Mouse (Mus musculus): ENCODE measurements at regions not wholly inside any gene's neighbourhood (a gene's known extent, or its start where the extent isn't known, plus 50 kb on each side); places are given as distances from the start of the nearest gene placed in this dataset.

DNA sequence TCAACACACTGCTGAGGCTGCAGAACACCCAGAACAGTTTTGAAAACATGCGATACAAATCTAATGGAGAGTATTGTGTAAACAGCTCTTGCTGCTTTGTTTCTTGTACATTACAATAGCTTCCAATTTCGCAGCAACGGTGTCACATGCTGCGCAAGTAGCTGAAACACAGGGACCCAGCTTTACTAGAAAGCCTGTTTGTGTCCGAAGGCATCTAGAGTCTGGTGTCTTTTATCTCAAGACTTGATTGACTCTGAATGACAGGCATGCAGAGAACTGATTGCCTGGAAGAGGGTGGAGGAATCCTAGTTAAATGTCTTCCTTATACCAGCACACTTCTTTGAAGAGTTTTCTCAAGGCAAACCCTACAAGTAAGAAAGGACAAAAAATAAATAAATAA lies 66.1 kb upstream of the Fgf10 start:
- Histone ChIP-seq H3K9ac (replicated peaks) (no peak overlapping the region), H3K4me2 (ENCODE audit: low read depth, low read length) (no peak overlapping the region), H3K36me3 (replicated peaks; ENCODE audit: insufficient read depth, low read length) (no peaks in the 10 kb centered on the region), H3K4me3 (ENCODE audit: low read depth, low read length) (no peak overlapping the region), H3K4me1 (ENCODE audit: insufficient read depth) (no peaks in the 10 kb centered on the region), H3K27me3 (ENCODE audit: insufficient read depth, low read length) (no peaks in the 10 kb centered on the region), H3K9me3 (ENCODE audit: low read length) (no peaks in the 10 kb centered on the region), H3K27ac (ENCODE audit: low read depth) (no peak overlapping the region)
- DNase-seq (no peak), ATAC-seq (no peak)
- no peak for TF ChIP-seq CTCF (IDR thresholded peaks at IDR 0.05; ENCODE audit: low read depth)
- no peak for TF ChIP-seq EP300 (IDR thresholded peaks at IDR 0.05; ENCODE audit: low read depth)
- 78% methylated on average over 5 of the region's 5 CpGs for WGBS (ENCODE audit: insufficient replicate concordance)

- peak; percentile 35 for DNase-seq
- Histone ChIP-seq H3K4me3 (ENCODE audit: low read depth, low read length) (no peak overlapping the region), H3K27ac (ENCODE audit: low read depth) (no peak overlapping the region), H3K27me3 (ENCODE audit: insufficient read depth, low read length) (no peaks in the 10 kb centered on the region), H3K36me3 (replicated peaks; ENCODE audit: insufficient read depth, low read length) (no peaks in the 10 kb centered on the region), H3K9ac (replicated peaks) (no peak overlapping the region), H3K4me2 (ENCODE audit: low read depth, low read length) (no peak overlapping the region), H3K9me3 (ENCODE audit: low read length) (no peaks in the 10 kb centered on the region), H3K4me1 (ENCODE audit: insufficient read depth) (no peaks in the 10 kb centered on the region)
- ATAC-seq = no peak
- 44% methylated on average over 5 of the region's 5 CpGs for WGBS (ENCODE audit: insufficient replicate concordance)
- no peak for TF ChIP-seq EP300 (IDR thresholded peaks at IDR 0.05; ENCODE audit: low read depth)
- peak; percentile 52 for TF ChIP-seq CTCF (IDR thresholded peaks at IDR 0.05; ENCODE audit: low read depth)
Observed at GRCm38 (mm10) chr13:118596856-118597255, 72.7 kb upstream of the Fgf10 start.

GRCm38 (mm10) chr13:118596218-118596795 lies 73.3 kb upstream of the Fgf10 start:
- Histone ChIP-seq H3K36me3 (replicated peaks; ENCODE audit: insufficient read depth, low read length) (no peaks in the 10 kb centered on the region), H3K27me3 (ENCODE audit: insufficient read depth, low read length) (no peaks in the 10 kb centered on the region), H3K4me3 (ENCODE audit: low read depth, low read length) (no peak overlapping the region), H3K4me1 (ENCODE audit: insufficient read depth) (no peaks in the 10 kb centered on the region), H3K9me3 (ENCODE audit: low read length) (no peaks in the 10 kb centered on the region), H3K4me2 (ENCODE audit: low read depth, low read length) (no peak overlapping the region), H3K27ac (ENCODE audit: low read depth) (no peak overlapping the region), H3K9ac (replicated peaks) (no peak overlapping the region)
- WGBS (ENCODE audit: insufficient replicate concordance) = 55% methylated on average over 6 of the region's 6 CpGs
- no peak for TF ChIP-seq CTCF (IDR thresholded peaks at IDR 0.05; ENCODE audit: low read depth)
- TF ChIP-seq EP300 (IDR thresholded peaks at IDR 0.05; ENCODE audit: low read depth) = no peak
- no peak for ATAC-seq
- DNase-seq = no peak

- Histone ChIP-seq H3K9me3 (ENCODE audit: low read length) (no peaks in the 10 kb centered on the region), H3K4me2 (ENCODE audit: low read depth, low read length) (no peak overlapping the region), H3K4me1 (ENCODE audit: insufficient read depth) (no peaks in the 10 kb centered on the region), H3K27ac (ENCODE audit: low read depth) (no peak overlapping the region), H3K9ac (replicated peaks) (no peak overlapping the region), H3K36me3 (replicated peaks; ENCODE audit: insufficient read depth, low read length) (no peaks in the 10 kb centered on the region), H3K4me3 (ENCODE audit: low read depth, low read length) (no peak overlapping the region), H3K27me3 (ENCODE audit: insufficient read depth, low read length) (no peaks in the 10 kb centered on the region)
- ATAC-seq (no peak), DNase-seq (no peak)
- 80% methylated on average over 4 of the region's 4 CpGs for WGBS (ENCODE audit: insufficient replicate concordance)
- TF ChIP-seq CTCF (IDR thresholded peaks at IDR 0.05; ENCODE audit: low read depth) (no peak), EP300 (IDR thresholded peaks at IDR 0.05; ENCODE audit: low read depth) (no peak)
Observed at GRCm38 (mm10) chr13:118592074-118592473, 77.5 kb upstream of the Fgf10 start.

- Histone ChIP-seq H3K9me3 (ENCODE audit: low read length) (no peaks in the 10 kb centered on the region), H3K9ac (replicated peaks) (no peak overlapping the region), H3K4me2 (ENCODE audit: low read depth, low read length) (no peak overlapping the region), H3K27ac (ENCODE audit: low read depth) (no peak overlapping the region), H3K4me3 (ENCODE audit: low read depth, low read length) (no peak overlapping the region), H3K4me1 (ENCODE audit: insufficient read depth) (no peaks in the 10 kb centered on the region), H3K27me3 (ENCODE audit: insufficient read depth, low read length) (no peaks in the 10 kb centered on the region), H3K36me3 (replicated peaks; ENCODE audit: insufficient read depth, low read length) (no peaks in the 10 kb centered on the region)
- WGBS (ENCODE audit: insufficient replicate concordance) = 84% methylated on average over 1 of the region's 1 CpGs
- ATAC-seq = no peak
- no peak for DNase-seq
- TF ChIP-seq CTCF (IDR thresholded peaks at IDR 0.05; ENCODE audit: low read depth) = no peak
Observed at GRCm38 (mm10) chr13:118572555-118572954, 97.0 kb upstream of the Fgf10 start.

GRCm38 (mm10) chr13:118565219-118565833 lies 104.3 kb upstream of the Fgf10 start:
- no peaks in the 10 kb centered on the region for H3K4me1 ChIP-seq (ENCODE audit: insufficient read depth)
- H3K27ac ChIP-seq (ENCODE audit: low read depth) = no peak overlapping the region
- DNase-seq (no peak), ATAC-seq (no peak)
- H3K4me2 ChIP-seq (ENCODE audit: low read depth, low read length) = no peak overlapping the region
- H3K36me3 ChIP-seq (replicated peaks; ENCODE audit: insufficient read depth, low read length) = no peaks in the 10 kb centered on the region
- H3K4me3 ChIP-seq (ENCODE audit: low read depth, low read length) = no peak overlapping the region
- no peaks in the 10 kb centered on the region for H3K27me3 ChIP-seq (ENCODE audit: insufficient read depth, low read length)
- no peak overlapping the region for H3K9ac ChIP-seq (replicated peaks)
- H3K9me3 ChIP-seq (ENCODE audit: low read length) = no peaks in the 10 kb centered on the region
- no peak for TF ChIP-seq CTCF (IDR thresholded peaks at IDR 0.05; ENCODE audit: low read depth)
- no peak for TF ChIP-seq EP300 (IDR thresholded peaks at IDR 0.05; ENCODE audit: low read depth)
